Mouse (Mus musculus) kidney, adult 11 months (tissue): Measurements from ENCODE around the gene Med13l.

ENCODE experiments used
- DNase-seq: peaks from one replicate; pipeline ENCODE4 v3.0.0; 2022

The Med13l gene

DNA sequence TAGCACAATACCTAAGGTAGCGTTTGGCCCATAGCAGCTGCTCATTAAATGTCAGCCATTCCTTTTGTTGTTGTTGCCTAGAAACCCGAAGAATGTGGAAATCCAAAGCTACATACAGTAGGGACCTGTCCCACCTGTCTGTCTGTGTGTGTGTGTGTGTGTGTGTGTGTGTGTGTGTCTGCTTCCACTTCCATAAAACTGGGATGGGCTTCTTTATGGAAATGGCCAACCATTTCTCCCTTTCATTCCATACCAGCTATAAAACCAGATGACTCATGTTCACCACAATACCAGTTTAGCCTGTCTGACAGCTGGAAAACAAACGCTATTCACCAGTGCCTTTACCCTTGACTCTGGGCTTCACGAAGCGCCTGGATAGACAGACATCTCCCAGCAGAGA is 249.1 kb downstream of the Med13l start:
- no peak for DNase-seq

DNA sequence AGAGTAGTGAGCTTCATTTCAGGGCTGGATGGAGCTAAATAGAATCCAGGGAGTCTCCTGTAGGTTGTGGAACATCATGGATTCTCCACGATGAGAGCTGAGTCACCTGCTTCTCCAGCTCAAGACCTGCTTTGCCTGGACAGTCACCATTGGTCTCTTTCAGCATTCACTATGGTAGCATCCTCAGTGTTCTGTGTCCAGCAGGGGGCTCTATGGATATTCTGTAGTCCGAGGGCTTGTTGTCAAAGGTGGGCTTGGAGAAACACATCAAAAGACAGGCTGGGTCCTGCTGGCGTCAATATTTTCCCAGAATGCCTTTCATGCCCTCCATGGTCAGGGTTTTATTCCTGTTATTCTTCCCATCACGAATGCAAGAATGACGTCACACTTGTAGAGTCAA is 251.2 kb downstream of the Med13l start:
- DNase-seq, result no peak

DNA sequence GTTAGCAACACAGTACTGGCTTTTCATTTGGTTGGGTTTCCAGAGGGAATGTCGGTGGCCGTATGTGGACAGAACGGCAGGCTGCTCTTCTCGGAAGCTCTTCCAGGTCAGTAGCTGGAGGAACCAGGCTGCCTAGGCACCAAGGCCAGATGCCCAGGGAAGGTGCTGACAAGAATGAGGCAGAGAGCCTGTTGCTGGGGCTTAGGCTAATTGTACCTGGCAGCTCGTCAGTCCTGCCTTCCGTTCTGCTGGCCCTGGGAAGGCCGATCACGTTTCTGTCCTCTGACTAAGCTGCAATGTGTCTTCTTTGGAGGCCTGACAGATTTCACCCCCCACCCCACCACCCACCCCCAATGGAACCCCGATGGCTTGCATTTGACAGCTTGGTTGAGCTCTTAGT is 251.9 kb downstream of the Med13l start:
- no peak for DNase-seq

GRCm38 (mm10) chr5:118812947-118813401 is 252.5 kb downstream of the Med13l start:
- DNase-seq, result no peak

DNA sequence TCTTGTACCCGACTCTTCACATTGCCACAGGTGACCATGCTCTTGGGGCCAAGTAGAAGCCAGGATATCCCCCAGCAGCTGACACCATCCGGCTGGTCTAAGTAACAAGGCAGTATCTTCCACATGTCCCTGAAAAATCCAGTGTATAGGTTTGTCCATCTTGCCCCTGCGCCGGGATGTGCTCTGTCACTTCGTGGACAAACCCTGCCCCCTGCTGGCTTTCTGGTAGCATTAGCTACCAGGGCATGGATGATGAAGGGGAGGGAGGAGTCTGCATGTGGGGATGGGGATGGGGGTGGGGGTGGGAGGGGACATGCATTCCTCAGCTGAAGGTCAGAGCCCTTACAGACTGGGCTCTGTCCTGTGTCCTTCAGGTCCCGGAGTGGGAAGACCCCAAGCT is 253.6 kb downstream of the Med13l start:
- DNase-seq, result no peak
